Mouse (Mus musculus): Measurements from ENCODE around the gene Gm21977. TPM values are rescaled to one million over a fixed set of nuclear protein-coding genes. Genes with fewer than 3 reads are reported as not detected.
"Not testable (repeated sequence)": the region's sequence is repeated elsewhere in the genome, so short reads cannot be mapped to it uniquely, and the experiment has no call there.

The Gm21977 gene
- not detected in 2 replicates for polyA plus RNA-seq (2015; fragmentation: Nextera tagmentation; extraction: Ambion mirVana)

- DNase-seq (ENCODE audit: low spot score); H3K27ac ChIP-seq (ENCODE audit: low read length); H3K9me3 ChIP-seq (ENCODE audit: low read length); H3K4me1 ChIP-seq (ENCODE audit: insufficient read depth, low read depth, low read length); ATAC-seq; H3K4me3 ChIP-seq (ENCODE audit: low read depth, low read length); H3K36me3 ChIP-seq (ENCODE audit: insufficient read depth, low read length); H3K4me2 ChIP-seq (replicated peaks; ENCODE audit: low read depth, low read length); H3K9ac ChIP-seq (replicated peaks; ENCODE audit: low read depth); H3K27me3 ChIP-seq (replicated peaks; ENCODE audit: insufficient read depth, low read length): not testable (repeated sequence)
- no CpG with 5 or more reads among the region's 3 CpGs for WGBS
Observed at GRCm38 (mm10) chr14:42853377-42853776, at the start of gene Gm21977. Gene Gm21977, minus strand, starts transcription at chr14:42853477.

Other genes starting within 250 kb of the Gm21977 start
- not detected in 2 replicates for gene Gm3633, start 211.6 kb downstream of the Gm21977 start, polyA plus RNA-seq (2015; fragmentation: Nextera tagmentation; extraction: Ambion mirVana)
- gene Gm10378, start 197.5 kb downstream of the Gm21977 start, polyA plus RNA-seq (2015; fragmentation: Nextera tagmentation; extraction: Ambion mirVana) = not detected in 2 replicates
- gene Gm3015, start 84.7 kb downstream of the Gm21977 start, polyA plus RNA-seq (2015; fragmentation: Nextera tagmentation; extraction: Ambion mirVana) = not detected in 2 replicates
- not detected in 2 replicates for gene Gm10377, start 55.5 kb downstream of the Gm21977 start, polyA plus RNA-seq (2015; fragmentation: Nextera tagmentation; extraction: Ambion mirVana)
- gene Gm8082, start 140.1 kb upstream of the Gm21977 start, polyA plus RNA-seq (2015; fragmentation: Nextera tagmentation; extraction: Ambion mirVana) = not detected in 2 replicates
- gene Gm10376, start 162.2 kb upstream of the Gm21977 start, polyA plus RNA-seq (2015; fragmentation: Nextera tagmentation; extraction: Ambion mirVana) = not detected in 2 replicates
- not detected in 2 replicates for gene Gm8094, start 223.2 kb upstream of the Gm21977 start, polyA plus RNA-seq (2015; fragmentation: Nextera tagmentation; extraction: Ambion mirVana)
- gene Gm8104, start 247.1 kb upstream of the Gm21977 start, polyA plus RNA-seq (2015; fragmentation: Nextera tagmentation; extraction: Ambion mirVana) = not detected in 2 replicates

All from lung, postnatal 0 days (tissue).